Mouse (Mus musculus): Measurements from ENCODE around the gene Myoc.
"Not testable (repeated sequence)": the region's sequence is repeated elsewhere in the genome, so short reads cannot be mapped to it uniquely, and the experiment has no call there.

Myoc gene

DNA sequence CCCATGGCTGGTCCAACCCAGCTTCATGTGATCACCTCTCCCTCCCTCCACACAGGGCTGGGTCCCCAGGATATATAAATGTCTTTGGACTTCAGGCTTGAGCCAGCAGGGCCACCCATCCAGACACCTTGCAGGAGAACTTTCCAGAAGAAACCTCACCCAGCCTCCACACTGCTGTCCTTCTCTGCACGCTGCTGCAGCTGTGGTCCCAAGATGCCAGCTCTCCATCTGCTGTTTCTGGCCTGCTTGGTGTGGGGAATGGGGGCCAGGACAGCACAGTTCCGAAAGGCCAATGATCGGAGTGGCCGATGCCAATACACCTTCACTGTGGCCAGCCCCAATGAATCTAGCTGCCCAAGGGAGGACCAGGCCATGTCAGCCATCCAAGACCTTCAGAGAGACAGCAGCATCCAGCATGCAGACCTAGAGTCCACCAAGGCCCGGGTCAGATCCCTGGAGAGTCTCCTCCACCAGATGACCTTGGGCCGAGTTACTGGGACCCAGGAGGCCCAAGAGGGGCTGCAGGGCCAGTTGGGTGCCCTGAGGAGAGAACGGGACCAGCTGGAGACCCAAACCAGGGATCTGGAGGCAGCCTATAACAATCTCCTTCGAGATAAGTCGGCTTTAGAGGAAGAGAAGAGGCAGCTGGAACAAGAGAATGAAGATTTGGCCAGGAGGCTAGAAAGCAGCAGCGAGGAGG lies at the start of gene Myoc:
Gene Myoc, plus strand, starts transcription at position 105 of the 700 bp plus-strand sequence.
- no peak for DNase-seq

- DNase-seq, result peak; percentile 28
Observed at GRCm38 (mm10) chr1:162589443-162589842, 49.5 kb upstream of the Myoc start.

DNA sequence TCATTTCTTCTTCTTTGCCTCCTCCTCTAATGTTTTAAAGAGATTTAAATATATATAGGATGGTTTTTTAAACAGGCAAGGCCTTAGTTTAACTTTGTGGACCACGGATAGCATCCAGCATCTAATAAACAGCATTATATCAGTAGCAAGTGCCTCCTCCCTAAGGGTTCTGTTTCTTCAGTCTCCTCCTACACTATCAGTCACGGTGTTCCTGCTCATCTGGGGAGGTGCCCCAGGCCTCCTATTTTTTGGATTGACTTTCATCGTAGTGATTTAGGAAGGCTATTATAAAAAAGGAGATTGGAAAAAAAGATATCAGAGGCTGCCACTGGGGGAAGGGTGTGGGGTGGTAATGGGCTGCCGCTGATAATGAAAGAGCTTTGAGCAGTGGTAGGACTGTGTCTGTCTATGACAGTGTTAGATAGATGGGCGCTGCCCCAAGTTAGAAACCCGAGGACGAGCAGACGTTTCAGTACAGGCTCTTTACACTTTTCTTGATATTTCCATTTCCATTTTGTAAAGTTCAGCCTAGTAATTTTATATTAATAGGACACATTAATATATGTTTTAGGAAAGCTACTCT lies 48.4 kb upstream of the Myoc start:
- DNase-seq, result no peak

DNA sequence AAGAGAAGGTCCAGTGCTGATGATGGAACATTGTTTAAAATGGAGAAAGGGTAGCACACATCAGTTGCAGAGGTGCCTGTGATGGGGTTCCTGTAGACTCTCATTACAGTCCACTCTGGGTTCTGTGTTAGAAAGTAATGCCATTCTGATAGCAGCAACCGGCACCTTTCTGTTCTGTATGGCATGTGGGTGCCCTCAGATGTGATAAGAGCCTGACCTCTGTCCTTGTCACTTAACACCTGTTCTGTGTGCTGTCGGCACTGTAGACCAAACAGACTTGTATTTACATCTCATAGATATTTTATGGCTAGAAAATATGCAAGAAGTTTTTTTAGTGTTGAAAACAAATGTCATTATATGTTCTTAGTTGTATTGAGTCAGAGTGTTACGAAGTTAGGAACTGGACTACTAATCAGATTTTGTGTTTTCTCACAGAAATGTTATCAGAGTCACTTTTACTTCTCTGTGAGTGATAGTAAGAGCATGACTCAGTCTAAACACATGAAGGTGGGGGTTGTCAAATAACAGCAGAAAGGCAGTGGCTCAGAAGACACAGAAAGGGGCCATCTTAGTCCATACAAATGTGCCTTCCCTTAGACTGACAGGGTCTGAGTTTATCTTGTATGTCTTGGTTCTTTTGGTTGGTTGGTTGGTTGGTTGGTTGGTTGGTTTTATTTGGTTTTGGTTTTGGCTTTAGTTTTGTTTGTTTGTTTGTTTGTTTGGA lies 41.4 kb upstream of the Myoc start:
- DNase-seq, result no peak

DNA sequence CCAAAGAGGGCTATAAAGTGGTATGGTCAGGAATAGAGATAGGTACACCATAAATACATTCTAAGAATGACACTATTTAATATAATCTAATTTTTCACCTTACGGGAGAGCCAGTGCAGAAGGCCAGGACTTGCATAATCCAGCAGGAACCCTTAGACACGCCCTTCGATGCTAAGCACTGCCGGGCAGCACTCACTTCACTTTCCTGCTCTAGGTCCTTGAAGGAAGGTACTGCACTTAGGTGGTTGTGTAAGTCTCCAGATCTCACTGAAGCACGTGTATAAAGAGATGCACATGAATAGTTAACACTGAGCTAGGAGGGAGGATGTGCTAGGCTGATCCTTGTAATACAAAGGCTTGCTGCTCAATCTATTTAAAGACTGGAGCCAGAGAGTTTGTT lies 39.3 kb upstream of the Myoc start:
- DNase-seq, result peak; percentile 18

DNA sequence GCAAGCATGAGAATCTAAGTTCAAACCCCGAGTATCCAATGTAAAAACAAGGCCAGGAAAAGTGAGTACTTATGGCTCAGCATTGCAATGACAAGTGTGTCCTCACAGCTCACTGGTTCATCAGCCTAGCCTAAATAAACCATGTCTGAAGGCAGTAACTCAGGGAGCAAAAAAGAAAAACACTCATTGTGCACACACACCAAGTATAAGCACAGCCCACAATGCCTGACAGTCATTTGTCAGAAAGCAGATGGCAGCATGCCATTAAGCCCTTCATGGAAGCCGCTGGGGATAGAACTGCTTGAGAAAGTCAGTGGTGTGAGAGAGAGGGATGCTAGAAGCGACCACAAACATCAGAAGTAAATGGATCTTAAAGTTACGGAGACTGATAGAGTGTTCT lies 37.7 kb upstream of the Myoc start:
- peak; percentile 30 for DNase-seq

DNA sequence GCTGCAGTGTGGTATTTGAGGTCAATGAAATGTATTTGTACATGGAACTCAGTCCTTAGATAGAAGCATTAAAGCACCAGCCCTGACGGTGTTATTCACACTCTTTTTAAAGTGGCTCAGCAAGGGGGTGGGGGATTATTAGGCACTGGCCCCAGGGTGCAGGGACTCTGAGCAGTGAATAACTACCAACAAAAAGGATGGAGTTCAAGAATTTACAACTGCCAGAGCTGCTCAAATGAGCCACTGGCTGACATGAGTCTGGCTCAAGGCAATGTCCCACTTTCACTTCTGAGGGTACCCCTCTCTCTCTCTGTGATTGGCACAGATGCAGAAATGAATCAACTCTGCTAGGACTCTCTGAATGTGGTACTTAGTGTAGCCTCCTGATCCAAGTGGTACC lies 30.8 kb upstream of the Myoc start:
- no peak for DNase-seq

DNA sequence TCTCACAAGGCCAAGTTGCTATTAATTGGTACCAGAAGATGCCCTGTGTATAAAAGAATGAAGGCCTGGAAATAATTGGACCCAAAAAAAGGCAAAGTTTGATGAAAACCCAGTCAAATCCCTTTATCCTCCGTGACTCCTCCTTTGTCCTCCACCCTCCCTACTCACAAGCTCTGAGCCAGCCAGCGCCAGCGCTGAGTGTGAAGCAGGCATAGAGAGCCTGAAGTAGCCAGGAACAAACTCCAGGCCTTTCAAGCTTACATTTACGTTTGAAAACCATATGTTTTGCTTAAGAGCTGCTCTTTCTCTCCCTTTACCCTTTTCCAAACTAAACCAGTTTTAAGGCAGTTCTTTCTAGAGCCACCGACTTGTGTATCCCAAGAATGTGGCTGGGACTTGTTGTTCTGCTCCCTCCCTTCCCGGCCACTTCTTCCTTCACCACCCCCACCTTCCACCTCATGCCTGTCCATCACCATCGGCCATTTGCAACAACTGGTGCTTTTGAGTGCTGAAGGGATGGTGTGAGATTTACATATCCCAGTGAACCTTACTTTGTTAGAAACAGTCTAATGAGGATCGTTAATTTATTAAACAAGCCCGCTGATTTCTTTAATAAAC lies 29.2 kb upstream of the Myoc start:
- DNase-seq, result no peak

- DNase-seq, result no peak
Observed at GRCm38 (mm10) chr1:162611191-162611590, 27.8 kb upstream of the Myoc start.

DNA sequence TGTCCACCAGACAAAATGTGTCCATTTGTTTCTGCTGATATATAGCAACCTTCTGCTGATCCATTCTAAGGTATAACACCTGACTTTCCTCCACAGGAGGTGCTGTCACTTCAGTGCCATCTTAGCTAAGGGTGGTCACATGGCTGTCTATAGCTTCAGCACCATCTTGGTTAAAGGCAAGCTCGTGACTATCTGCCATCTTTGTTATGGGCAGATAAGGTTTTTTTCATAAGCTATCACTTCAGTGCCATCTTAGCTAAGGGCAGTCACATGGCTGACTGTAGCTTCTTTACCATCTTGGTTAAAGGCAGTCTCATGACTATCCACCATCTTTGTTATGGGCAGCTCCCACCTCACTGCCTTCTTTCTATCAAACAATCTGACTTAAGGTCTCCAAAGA lies 23.4 kb upstream of the Myoc start:
- no peak for DNase-seq

GRCm38 (mm10) chr1:162620487-162620886 lies 18.5 kb upstream of the Myoc start:
- no peak for DNase-seq

GRCm38 (mm10) chr1:162623895-162624294 lies 15.1 kb upstream of the Myoc start:
- DNase-seq, result no peak

GRCm38 (mm10) chr1:162625229-162625628 lies 13.7 kb upstream of the Myoc start:
- peak; percentile 33 for DNase-seq

- not testable (repeated sequence) for DNase-seq
Observed at GRCm38 (mm10) chr1:162627821-162628220, 11.1 kb upstream of the Myoc start.

- DNase-seq, result not testable (repeated sequence)
Observed at GRCm38 (mm10) chr1:162628326-162628725, 10.6 kb upstream of the Myoc start.

GRCm38 (mm10) chr1:162635291-162635931 lies 3.5 kb upstream of the Myoc start:
- not testable (repeated sequence) for DNase-seq

GRCm38 (mm10) chr1:162636516-162636915 lies 2.4 kb upstream of the Myoc start:
- DNase-seq, result no peak

DNA sequence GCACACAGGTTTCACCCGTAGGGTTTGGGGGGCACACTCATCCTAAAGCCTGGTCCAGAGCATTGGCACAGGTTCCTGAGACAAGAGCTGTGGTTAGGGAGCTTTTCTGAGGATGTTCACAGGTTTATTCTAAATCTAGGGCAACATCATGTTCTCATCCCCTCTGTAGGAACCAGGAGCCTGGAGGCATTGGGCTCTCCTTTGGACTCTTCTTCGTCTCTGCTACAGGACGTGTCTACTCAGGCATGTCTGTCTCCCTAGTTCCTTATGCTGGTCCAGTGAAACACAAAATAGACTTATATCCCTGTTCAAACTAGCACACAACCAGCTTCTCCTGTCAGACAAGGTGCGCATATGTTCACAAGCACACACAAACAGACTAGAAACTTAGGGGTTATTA lies 420 bp upstream of the Myoc start:
- no peak for DNase-seq

GRCm38 (mm10) chr1:162639861-162640260 lies 906 bp downstream of the Myoc start:
- peak; percentile 13 for DNase-seq

DNA sequence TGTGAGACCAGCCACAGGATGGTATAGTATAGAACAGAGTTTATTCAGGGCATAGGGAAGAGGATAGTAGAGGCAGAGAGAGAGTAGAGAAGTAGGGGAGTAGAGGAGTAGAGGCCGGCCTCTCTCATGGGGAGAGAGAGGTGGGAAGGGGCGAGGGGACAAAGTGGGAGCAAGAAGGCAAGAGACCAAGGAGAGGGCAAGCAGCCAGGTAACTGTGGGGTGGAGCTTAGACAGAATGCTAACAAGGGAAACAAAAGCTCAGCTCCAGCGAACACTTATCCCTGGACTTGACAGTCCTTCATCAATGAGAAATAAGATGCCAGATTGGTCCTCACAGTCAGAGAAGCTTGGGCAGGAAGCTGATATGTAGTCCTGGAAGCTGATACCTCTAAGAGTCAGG lies 3.6 kb downstream of the Myoc start:
- DNase-seq, result no peak

- peak; percentile 70 for DNase-seq
Observed at GRCm38 (mm10) chr1:162643752-162644151, 4.8 kb downstream of the Myoc start.

DNA sequence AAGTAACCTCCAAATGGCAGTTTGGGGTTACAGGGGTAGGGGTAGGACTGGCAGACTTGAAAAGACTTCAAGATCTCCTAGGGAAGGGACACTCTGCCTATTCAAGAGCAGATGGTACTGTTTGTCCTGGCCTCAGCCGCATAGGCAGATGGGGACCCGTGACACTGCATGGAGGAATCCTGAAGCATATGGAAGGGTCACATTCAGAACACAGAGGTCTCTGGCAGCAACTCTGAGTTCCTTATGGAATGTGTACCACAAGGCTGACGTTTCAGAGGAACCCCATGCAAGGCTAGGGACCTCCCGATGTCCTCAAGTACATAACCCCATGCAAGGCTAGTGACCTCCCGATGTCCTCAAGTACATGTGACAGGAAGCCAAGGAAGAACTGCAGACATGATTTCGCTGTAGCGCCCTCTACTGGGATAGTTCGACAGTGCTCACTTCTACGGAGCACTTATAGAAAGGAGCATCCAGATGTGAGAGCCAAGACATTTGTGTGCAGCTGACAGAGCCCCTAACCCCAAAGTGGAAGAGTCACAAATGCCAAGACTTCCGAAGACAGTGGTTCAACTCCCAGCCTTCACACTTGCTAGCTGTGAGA lies 7.2 kb downstream of the Myoc start:
- DNase-seq, result peak; percentile 14

GRCm38 (mm10) chr1:162648416-162648815 lies 9.5 kb downstream of the Myoc start:
- no peak for DNase-seq
